Mouse (Mus musculus) myocyte (in vitro differentiated cells): ENCODE data around the gene Tpsb2.

Experiments used
- CEBPB ChIP-seq: IDR thresholded peaks from 2 replicates; pipeline ENCODE4 v1.6.1; 2011; ENCODE audit warnings: mild to moderate bottlenecking, moderate library complexity; ENCODE audit not compliant: poor library complexity, insufficient read depth, severe bottlenecking
- E2F4 ChIP-seq: IDR thresholded peaks from one replicate; pipeline ENCODE4 v1.6.1; 2011; ENCODE audit warnings: mild to moderate bottlenecking, control low read depth, moderate library complexity; ENCODE audit not compliant: insufficient read depth
- MAX ChIP-seq: IDR thresholded peaks from one replicate; pipeline ENCODE4 v1.6.1; 2011; ENCODE audit warnings: low read depth, mild to moderate bottlenecking, control low read depth
- MYOD1 ChIP-seq, 3 experiments: IDR thresholded peaks; one replicate each; pipeline ENCODE4 v1.6.1; 2011; ENCODE audit warnings: control low read depth in 2 of 3, low read depth in 2 of 3, mild to moderate bottlenecking in 2 of 3, moderate library complexity in 1 of 3; ENCODE audit not compliant: insufficient read length in 2 of 3, control insufficient read depth in 1 of 3
- POLR2A ChIP-seq: IDR thresholded peaks from one replicate; pipeline ENCODE4 v1.6.1; 2011; ENCODE audit warnings: low read depth, mild to moderate bottlenecking, control low read depth, moderate library complexity; ENCODE audit not compliant: insufficient read length
- POLR2AphosphoS2 ChIP-seq: IDR thresholded peaks from one replicate; pipeline ENCODE4 v1.6.1; 2011; ENCODE audit warnings: low read depth, control low read depth; ENCODE audit not compliant: insufficient read length
- REST ChIP-seq: IDR thresholded peaks from one replicate; pipeline ENCODE4 v1.6.1; 2011; ENCODE audit warnings: mild to moderate bottlenecking, control low read depth, moderate library complexity; ENCODE audit not compliant: insufficient read depth, insufficient read length
- SRF ChIP-seq: IDR thresholded peaks from one replicate; pipeline ENCODE4 v1.6.1; 2011; ENCODE audit warnings: low read depth; ENCODE audit not compliant: control insufficient read depth, insufficient read length
- TCF12 ChIP-seq: IDR thresholded peaks from one replicate; pipeline ENCODE4 v1.6.1; 2011; ENCODE audit warnings: mild to moderate bottlenecking, control low read depth; ENCODE audit not compliant: poor library complexity, insufficient read depth, severe bottlenecking
- TCF3 ChIP-seq: IDR thresholded peaks from one replicate; pipeline ENCODE4 v1.6.1; 2011; ENCODE audit warnings: low read depth, control low read depth; ENCODE audit not compliant: insufficient read length
- USF1 ChIP-seq: IDR thresholded peaks from one replicate; pipeline ENCODE4 v1.6.1; 2011; ENCODE audit warnings: low read depth, mild to moderate bottlenecking, control low read depth, moderate library complexity

GRCm38 (mm10) chr17:25374011-25374410 is 7.9 kb downstream of the Tpsb2 start:
- TF ChIP-seq SRF (no peak), POLR2A (no peak), POLR2AphosphoS2 (no peak), MYOD1 (IDR thresholded peaks at IDR 0.05; ENCODE audit: control insufficient read depth in 1 of 3, insufficient read length in 2 of 3, low read depth in 2 of 3) (no peak), USF1 (no peak), REST (no peak), CEBPB (no peak), TCF12 (no peak), MAX (no peak), E2F4 (no peak), TCF3 (no peak)
